Mouse (Mus musculus) hindbrain, embryonic 13.5 days (tissue): ENCODE measurements at regions not wholly inside any gene's neighbourhood (a gene's known extent, or its start where the extent isn't known, plus 50 kb on each side); places are given as distances from the start of the nearest gene placed in this dataset.
A peak's percentile ranks its signal among the peaks of the same experiment; 100 is the strongest.

Experiments used
- ATAC-seq: fragments of 200-750 bp; cut with Nextera tagmentation; 2 replicates; pipeline ENCODE4 v1.8.0; 2017; ENCODE audit warnings: moderate TSS enrichment; ENCODE audit not compliant: low FRiP score
- H3K27ac ChIP-seq: fragments of 300-500 bp; sonication (generic); 2 replicates; pipeline ENCODE4 v1.5.1; 2015; ENCODE audit warnings: inconsistent platforms, mild to moderate bottlenecking, moderate library complexity
- H3K27me3 ChIP-seq: fragments of 300-500 bp; sonication (generic); 2 replicates; pipeline ENCODE4 v1.6.1; 2015; ENCODE audit warnings: mild to moderate bottlenecking, inconsistent platforms
- H3K36me3 ChIP-seq: fragments of 300-500 bp; sonication (generic); 2 replicates; pipeline ENCODE4 v1.6.1; 2015; ENCODE audit warnings: mild to moderate bottlenecking, inconsistent platforms
- H3K4me1 ChIP-seq: fragments of 300-500 bp; sonication (generic); replicated peaks from 2 replicates; pipeline ENCODE4 v1.6.1; 2015; ENCODE audit warnings: inconsistent platforms
- H3K4me2 ChIP-seq: fragments of 300-500 bp; sonication (generic); 2 replicates; pipeline ENCODE4 v1.6.1; 2015; ENCODE audit warnings: inconsistent platforms, mild to moderate bottlenecking, moderate library complexity
- H3K4me3 ChIP-seq: fragments of 300-500 bp; sonication (generic); 2 replicates; pipeline ENCODE4 v1.5.1; 2015; ENCODE audit warnings: mild to moderate bottlenecking, inconsistent platforms
- H3K9ac ChIP-seq: fragments of 300-500 bp; sonication (generic); 2 replicates; pipeline ENCODE4 v1.6.1; 2015; ENCODE audit warnings: mild to moderate bottlenecking, inconsistent platforms
- H3K9me3 ChIP-seq: fragments of 300-500 bp; sonication (generic); 2 replicates; pipeline ENCODE4 v1.6.1; 2016; ENCODE audit warnings: inconsistent platforms
- WGBS: fragments of 180-500 bp; shearing (Covaris S2); methylation state at CpG from one replicate; pipeline ENCODE4 v1.1.7; 2015; 5-methylcytosine and 5-hydroxymethylcytosine counted together

DNA sequence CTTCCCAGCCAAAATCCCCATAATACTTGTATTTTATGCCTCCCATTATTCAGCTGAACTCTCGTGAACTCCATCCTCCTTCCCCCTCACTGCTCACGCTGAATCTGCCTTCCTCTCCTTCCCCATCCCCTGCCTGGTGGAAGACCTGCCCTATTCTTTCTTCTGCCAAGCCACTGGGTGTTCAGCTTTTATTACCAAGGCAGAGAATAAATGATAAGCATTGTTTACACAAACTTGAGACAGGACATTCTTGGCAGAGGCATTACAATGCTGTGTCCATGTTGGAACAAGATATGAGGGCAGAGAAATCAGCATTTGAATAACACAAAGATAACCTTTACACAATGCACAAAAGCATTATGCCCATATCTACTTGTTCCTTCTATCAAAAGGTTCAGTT, 80.2 kb downstream of the Dhrs2 start:
- no peaks in the 10 kb centered on the region for H3K36me3 ChIP-seq
- H3K4me1 ChIP-seq = no peaks in the 10 kb centered on the region; the same call in 1 of the 2 replicates
- no peaks in the 10 kb centered on the region for H3K9me3 ChIP-seq
- H3K27me3 ChIP-seq = no peaks in the 10 kb centered on the region
- no peak overlapping the region for H3K4me3 ChIP-seq
- ATAC-seq = no peak
- WGBS = 33% methylated on average over 2 of the region's 2 CpGs
- H3K27ac ChIP-seq = no peak overlapping the region
- H3K9ac ChIP-seq = no peak overlapping the region
- H3K4me2 ChIP-seq = no peak overlapping the region

DNA sequence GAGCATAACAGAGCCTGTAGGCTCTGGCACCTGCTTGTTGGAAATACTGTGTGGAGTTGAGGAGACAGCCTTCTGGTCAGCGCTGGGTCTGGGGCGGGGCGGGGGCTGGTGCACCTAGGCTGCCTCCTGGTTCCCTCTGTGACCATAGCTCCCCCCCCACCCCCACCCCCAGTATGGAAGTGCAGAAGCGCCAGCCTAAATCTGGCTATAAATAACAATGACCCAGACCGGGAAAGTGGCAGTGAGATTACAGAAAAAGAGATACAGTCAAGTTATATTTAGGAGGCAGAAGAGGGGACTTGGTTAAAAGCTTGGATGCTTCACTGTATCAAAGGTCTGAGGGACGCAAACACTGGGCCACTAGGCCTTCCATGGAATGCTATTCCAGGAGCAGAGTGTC, 91.8 kb downstream of the Dhrs2 start:
- H3K27ac ChIP-seq = no peak overlapping the region
- no peaks in the 10 kb centered on the region for H3K36me3 ChIP-seq
- H3K9me3 ChIP-seq = no peaks in the 10 kb centered on the region
- H3K4me1 ChIP-seq = no peaks in the 10 kb centered on the region
- no peaks in the 10 kb centered on the region for H3K27me3 ChIP-seq
- no peak overlapping the region for H3K4me2 ChIP-seq
- no peak overlapping the region for H3K9ac ChIP-seq
- H3K4me3 ChIP-seq = no peak overlapping the region
- no peak for ATAC-seq
- 78% methylated on average over 6 of the region's 6 CpGs for WGBS

DNA sequence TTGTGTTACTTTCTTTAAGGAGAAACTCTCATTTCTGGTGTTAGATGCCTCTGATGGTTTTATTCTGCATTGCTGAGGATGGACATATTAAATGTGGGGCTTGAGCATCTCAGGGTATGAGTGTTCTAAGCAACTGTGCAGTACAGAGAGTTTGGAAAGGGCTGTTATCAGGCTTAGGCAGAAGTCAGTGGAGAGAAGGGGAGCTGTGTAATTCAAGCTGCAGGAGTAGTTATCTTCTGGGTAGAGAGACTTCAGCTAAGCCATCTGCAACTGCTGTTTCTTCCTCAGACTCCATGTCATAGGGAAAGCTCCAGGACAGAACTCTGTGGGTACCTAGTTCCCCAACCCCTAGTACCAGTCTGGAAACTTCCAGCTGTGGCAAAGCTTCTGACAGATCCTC, 102.1 kb downstream of the Dhrs2 start:
- Histone ChIP-seq H3K9me3 (no peaks in the 10 kb centered on the region), H3K4me1 (no peaks in the 10 kb centered on the region)
- no peak for ATAC-seq

DNA sequence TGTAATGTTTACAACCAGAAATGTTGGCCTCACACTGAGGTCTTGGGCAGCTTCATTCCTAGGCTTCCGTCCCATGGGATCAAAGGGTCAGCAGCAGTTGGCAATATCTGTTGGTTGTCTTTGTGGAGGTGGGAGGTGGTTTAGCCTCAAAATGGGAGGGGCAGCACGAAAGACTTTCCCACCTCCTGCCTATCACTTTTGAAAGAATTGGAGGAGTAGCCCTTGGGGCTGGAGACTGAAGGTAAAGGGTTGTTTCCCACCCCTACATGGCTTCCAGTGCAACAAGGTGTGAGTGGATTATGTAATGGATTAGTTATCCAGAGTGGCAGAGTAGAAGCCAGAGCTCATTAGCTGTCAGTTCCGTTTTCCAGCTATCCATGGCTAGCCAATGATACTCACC, 102.5 kb downstream of the Dhrs2 start:
- Histone ChIP-seq H3K4me1 (no peaks in the 10 kb centered on the region), H3K27ac (no peak overlapping the region), H3K4me3 (no peak overlapping the region), H3K9ac (no peak overlapping the region), H3K27me3 (no peaks in the 10 kb centered on the region), H3K36me3 (no peaks in the 10 kb centered on the region), H3K9me3 (no peaks in the 10 kb centered on the region), H3K4me2 (no peak overlapping the region)
- ATAC-seq = no peak
- WGBS = 83% methylated on average over 3 of the region's 3 CpGs

More for the DNA sequence above, 102.1 kb downstream of the Dhrs2 start:
- Histone ChIP-seq H3K4me3 (no peak overlapping the region), H3K36me3 (no peaks in the 10 kb centered on the region), H3K9ac (no peak overlapping the region), H3K4me2 (no peak overlapping the region), H3K27ac (no peak overlapping the region), H3K27me3 (no peaks in the 10 kb centered on the region)

DNA sequence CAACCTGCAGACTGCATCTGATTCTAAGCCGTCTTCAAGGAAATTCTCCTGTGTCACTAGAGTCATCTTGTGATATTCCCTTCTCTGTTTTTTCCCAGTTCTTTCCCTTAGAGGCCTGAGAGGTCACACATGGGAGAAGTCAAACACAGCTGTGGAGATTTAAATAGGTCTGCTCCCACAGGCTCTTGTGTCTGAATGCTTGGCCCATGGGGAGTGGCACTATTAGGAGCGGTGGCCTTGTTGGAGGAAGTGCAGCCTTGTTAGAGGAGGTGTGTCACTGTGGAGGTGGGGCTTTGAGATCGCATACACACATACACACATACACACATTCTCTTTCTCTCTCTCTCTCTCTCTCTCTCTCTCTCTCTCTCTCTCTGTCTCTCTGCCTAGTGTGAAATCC, 112.0 kb downstream of the Dhrs2 start:
- Histone ChIP-seq H3K4me2 (no peak overlapping the region), H3K4me1 (peaks cover 8% of the 10 kb centered on the region), H3K27ac (no peak overlapping the region), H3K4me3 (no peak overlapping the region), H3K27me3 (no peaks in the 10 kb centered on the region), H3K9ac (no peak overlapping the region), H3K9me3 (no peaks in the 10 kb centered on the region), H3K36me3 (no peaks in the 10 kb centered on the region)
- 50% methylated on average over 3 of the region's 3 CpGs for WGBS
- ATAC-seq = no peak

DNA sequence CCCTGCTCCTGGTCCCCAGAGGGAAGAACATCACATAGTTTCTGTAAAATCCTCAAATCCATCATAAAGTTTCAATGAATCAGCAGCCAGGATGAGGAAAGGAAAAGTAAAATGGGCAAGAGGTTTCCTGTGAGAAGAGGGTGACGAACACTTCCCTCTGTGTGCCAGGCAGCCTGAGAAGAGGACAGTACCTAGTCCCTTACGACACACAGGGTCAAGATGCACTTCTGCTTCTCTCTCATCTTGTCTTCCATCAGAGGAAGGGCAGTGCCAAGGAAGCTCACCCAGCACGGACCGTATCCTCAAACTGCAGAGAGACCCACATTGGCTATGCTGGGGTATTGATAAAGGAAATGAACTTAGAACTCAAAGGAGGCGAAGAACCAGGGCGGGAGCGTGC, 112.5 kb downstream of the Dhrs2 start:
- WGBS = 91% methylated on average over 7 of the region's 7 CpGs

DNA sequence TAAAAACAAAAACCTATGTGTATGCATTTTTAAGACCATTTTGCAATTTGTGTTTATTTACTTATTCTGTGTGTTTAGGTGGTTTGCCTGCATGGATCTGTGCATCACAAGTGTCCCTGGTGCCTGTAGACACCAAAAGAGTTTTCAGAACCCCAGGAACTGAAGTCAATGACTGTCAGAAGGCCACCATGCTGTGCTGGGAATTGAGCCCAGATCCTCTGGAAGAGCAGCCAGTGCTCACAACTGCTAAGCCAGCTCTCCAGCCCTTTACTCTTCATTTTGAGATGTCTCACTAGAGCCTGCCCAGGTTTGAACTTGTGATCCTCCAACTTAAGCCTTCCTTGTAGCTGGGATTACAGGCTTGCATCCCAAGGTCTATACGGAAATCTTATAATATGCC, 113.8 kb downstream of the Dhrs2 start:
- Histone ChIP-seq H3K9ac (no peak overlapping the region), H3K36me3 (no peaks in the 10 kb centered on the region), H3K4me2 (no peak overlapping the region), H3K9me3 (no peaks in the 10 kb centered on the region), H3K27ac (no peak overlapping the region), H3K27me3 (no peaks in the 10 kb centered on the region), H3K4me3 (no peak overlapping the region), H3K4me1 (peaks cover 8% of the 10 kb centered on the region)
- 89% methylated on average over 1 of the region's 1 CpGs for WGBS
- no peak for ATAC-seq

More for the DNA sequence above, 112.5 kb downstream of the Dhrs2 start:
- no peak overlapping the region for H3K4me3 ChIP-seq
- no peak overlapping the region for H3K4me2 ChIP-seq
- H3K27ac ChIP-seq = no peak overlapping the region
- no peak for ATAC-seq
- no peaks in the 10 kb centered on the region for H3K27me3 ChIP-seq
- no peak overlapping the region for H3K9ac ChIP-seq
- no peaks in the 10 kb centered on the region for H3K9me3 ChIP-seq
- peaks cover 8% of the 10 kb centered on the region for H3K4me1 ChIP-seq
- H3K36me3 ChIP-seq = no peaks in the 10 kb centered on the region

DNA sequence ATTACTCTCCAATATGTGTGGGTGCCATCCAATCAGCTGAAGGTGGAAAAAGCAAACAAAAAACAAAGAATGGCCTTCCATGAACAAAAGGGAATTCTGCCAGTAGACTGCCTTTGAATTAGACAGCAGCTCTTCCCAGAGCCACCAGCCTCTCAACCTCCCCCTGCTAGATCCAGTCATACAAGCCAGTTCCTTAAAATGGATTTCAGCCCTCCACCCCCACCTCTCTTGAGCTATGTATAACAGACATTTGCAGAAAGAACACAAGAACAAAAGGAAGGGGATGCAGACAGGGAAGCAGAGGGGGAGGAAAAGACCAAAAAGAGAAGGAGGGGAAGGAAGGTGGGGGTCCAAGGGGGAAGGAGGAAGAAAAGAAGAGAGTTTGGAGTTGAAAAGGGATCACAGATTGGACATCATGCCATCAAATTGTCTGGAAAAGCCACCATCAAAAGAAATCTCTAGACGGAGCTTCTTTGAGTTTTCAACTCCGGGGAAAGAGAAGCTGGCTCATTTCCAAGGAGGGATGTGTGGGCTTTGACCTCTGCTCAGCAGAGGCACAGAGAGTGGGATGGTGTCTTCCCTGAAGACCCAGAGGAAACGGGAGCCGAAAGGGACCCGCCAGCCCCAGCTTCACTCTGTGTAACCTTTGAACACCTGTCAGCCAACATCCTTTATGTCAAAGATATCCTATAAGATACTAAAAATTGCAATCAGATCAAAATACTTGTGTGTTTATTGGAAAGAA, 114.8 kb downstream of the Dhrs2 start:
- peaks cover 8% of the 10 kb centered on the region for H3K4me1 ChIP-seq
- no peak overlapping the region for H3K27ac ChIP-seq
- no peaks in the 10 kb centered on the region for H3K9me3 ChIP-seq
- no peaks in the 10 kb centered on the region for H3K36me3 ChIP-seq
- H3K4me2 ChIP-seq = no peak overlapping the region
- no peak overlapping the region for H3K9ac ChIP-seq
- WGBS = 24% methylated on average over 5 of the region's 5 CpGs
- ATAC-seq = no peak
- H3K4me3 ChIP-seq = no peak overlapping the region
- no peaks in the 10 kb centered on the region for H3K27me3 ChIP-seq

DNA sequence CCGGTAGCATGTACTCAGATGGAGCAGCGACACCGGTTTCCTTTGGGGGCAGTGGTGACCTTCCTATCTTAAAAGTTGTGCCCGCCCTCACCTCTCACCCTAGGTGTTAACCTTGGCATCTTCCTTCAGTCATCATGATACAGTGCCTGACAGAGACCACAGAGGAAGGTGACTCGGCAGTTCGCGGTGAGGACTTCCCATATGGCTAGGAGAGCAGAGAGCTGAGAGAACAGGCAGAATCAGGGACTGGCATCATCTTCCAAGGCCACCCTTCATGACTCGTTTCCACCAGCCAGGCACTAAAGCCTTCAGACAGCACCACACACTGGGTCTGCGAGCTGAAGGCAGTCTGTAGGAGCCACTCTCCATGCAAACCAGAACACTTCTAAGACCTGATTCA, 116.2 kb downstream of the Dhrs2 start:
- no peak for ATAC-seq
- H3K4me2 ChIP-seq = no peak overlapping the region
- no peak overlapping the region for H3K4me3 ChIP-seq
- peaks cover 8% of the 10 kb centered on the region for H3K4me1 ChIP-seq
- H3K27ac ChIP-seq = peak overlapping the region; percentile 14; the same call in 1 of the 2 replicates
- no peaks in the 10 kb centered on the region for H3K9me3 ChIP-seq
- H3K27me3 ChIP-seq = no peaks in the 10 kb centered on the region
- no peak overlapping the region for H3K9ac ChIP-seq
- WGBS = 78% methylated on average over 9 of the region's 9 CpGs
- H3K36me3 ChIP-seq = no peaks in the 10 kb centered on the region

DNA sequence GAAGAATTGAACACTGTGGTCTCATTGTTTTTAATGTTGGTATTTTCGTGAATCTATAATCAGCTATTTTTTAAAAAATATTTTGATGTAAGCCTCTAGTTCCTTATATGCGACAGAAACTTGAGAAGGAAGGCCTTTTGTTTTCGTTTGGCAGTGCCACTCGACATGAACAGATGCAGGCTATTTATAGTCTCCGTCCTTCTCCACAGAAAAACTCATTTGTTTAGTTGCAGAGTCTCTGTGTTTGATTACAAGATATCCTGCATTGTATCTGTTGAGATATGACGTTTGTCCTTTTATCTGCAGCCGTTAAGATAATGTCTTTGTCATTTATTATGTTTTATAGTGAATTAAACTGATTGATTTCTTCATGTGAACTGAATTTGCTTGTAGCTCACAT, 116.7 kb downstream of the Dhrs2 start:
- no peak overlapping the region; the same call in 1 of the 2 replicates for H3K27ac ChIP-seq
- H3K9me3 ChIP-seq = no peaks in the 10 kb centered on the region
- H3K9ac ChIP-seq = no peak overlapping the region
- ATAC-seq = no peak
- H3K4me3 ChIP-seq = no peak overlapping the region
- H3K4me1 ChIP-seq = peaks cover 8% of the 10 kb centered on the region
- 52% methylated on average over 7 of the region's 7 CpGs for WGBS
- H3K36me3 ChIP-seq = no peaks in the 10 kb centered on the region
- no peaks in the 10 kb centered on the region for H3K27me3 ChIP-seq
- H3K4me2 ChIP-seq = no peak overlapping the region

DNA sequence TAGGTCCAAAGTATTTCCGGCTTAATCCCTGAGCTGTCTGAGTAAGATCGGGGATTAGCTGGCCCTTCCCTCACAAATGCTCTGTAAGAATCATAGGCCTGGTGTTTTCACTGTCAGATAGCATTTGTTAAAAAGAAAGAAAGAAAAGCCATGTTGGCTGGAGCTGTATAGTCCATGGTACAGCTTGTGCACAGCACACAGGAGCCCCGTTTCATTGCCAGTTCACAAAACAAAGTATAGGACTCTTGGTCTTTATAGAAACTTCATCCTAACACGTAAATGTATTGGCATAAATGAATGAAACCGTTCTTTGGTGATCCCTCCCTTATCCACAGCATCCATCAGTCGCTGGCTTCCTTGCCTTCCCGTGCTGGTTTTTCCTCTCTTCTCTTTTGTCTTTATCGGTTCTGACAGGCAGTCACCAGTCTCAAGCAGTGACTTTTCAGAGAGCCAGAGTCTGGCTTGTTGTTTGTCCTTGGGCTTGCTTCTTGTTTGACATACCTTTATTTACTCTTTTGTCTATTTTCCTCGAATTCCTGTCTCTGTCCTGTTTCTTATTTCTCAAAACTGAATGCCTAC, 117.3 kb downstream of the Dhrs2 start:
- ATAC-seq = no peak
- 63% methylated on average over 9 of the region's 9 CpGs for WGBS
- H3K27ac ChIP-seq = no peak overlapping the region

DNA sequence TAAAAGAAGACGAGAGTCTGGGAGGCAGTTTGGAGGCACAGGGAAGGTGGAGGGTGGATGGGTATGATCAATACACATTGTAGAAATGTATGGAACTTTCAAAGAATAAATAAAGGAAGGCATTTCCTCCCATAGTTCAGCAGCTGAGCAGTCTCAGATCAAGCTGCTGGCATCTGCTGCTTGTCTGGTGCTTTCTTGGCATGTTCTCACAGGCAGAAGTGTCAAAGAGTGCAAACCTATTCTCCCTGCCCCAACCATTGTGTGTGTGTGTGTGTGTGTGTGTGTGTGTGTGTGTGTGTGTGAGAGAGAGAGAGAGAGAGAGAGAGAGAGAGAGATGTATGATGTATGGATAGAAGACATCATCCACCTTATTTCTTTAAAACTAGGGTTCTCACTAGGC, 121.5 kb downstream of the Dhrs2 start:
- Histone ChIP-seq H3K27me3 (no peaks in the 10 kb centered on the region), H3K9me3 (no peaks in the 10 kb centered on the region), H3K27ac (no peak overlapping the region), H3K9ac (no peak overlapping the region), H3K36me3 (no peaks in the 10 kb centered on the region), H3K4me1 (no peaks in the 10 kb centered on the region), H3K4me2 (no peak overlapping the region), H3K4me3 (no peak overlapping the region)
- WGBS = 64% methylated on average over 1 of the region's 1 CpGs
- no peak for ATAC-seq

More for the DNA sequence above, 117.3 kb downstream of the Dhrs2 start:
- no peaks in the 10 kb centered on the region for H3K36me3 ChIP-seq
- no peak overlapping the region for H3K4me2 ChIP-seq
- H3K9me3 ChIP-seq = no peaks in the 10 kb centered on the region
- H3K9ac ChIP-seq = no peak overlapping the region
- no peaks in the 10 kb centered on the region for H3K27me3 ChIP-seq
- peaks cover 8% of the 10 kb centered on the region for H3K4me1 ChIP-seq
- H3K4me3 ChIP-seq = no peak overlapping the region

DNA sequence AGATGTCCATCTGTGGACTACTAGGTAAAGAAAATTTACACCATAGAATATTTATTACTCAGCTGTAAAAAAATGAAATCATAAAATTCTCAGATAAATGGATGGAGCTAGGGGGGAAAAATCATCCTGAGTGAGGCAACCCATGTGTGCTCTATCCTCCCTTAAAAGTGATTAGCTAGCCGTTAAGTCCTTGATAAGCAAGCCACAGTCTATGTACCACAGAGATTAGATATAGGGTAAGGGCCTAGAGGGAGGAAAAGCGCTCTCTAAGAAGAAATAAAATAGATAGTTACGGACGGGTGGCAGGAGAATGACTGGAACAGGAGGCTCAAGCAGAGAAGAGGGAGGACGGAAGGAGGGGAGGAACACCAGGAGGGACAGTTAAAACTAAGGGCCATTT, 122.1 kb downstream of the Dhrs2 start:
- Histone ChIP-seq H3K27me3 (no peaks in the 10 kb centered on the region), H3K4me3 (no peak overlapping the region), H3K9ac (no peak overlapping the region), H3K27ac (no peak overlapping the region), H3K4me2 (no peak overlapping the region), H3K4me1 (no peaks in the 10 kb centered on the region), H3K36me3 (no peaks in the 10 kb centered on the region), H3K9me3 (no peaks in the 10 kb centered on the region)
- ATAC-seq = no peak
- WGBS = 93% methylated on average over 5 of the region's 5 CpGs
